Mouse (Mus musculus): ENCODE results near the gene Pgghg. TPM values are rescaled to one million over a fixed set of nuclear protein-coding genes. Genes with fewer than 3 reads are reported as not detected.
"Not testable (repeated sequence)": the region's sequence is repeated elsewhere in the genome, so short reads cannot be mapped to it uniquely, and the experiment has no call there.

The Pgghg gene
- total and polyA plus RNA-seq, 3 experiments = 3.1 to 3.3 (median 3.2) TPM

DNA sequence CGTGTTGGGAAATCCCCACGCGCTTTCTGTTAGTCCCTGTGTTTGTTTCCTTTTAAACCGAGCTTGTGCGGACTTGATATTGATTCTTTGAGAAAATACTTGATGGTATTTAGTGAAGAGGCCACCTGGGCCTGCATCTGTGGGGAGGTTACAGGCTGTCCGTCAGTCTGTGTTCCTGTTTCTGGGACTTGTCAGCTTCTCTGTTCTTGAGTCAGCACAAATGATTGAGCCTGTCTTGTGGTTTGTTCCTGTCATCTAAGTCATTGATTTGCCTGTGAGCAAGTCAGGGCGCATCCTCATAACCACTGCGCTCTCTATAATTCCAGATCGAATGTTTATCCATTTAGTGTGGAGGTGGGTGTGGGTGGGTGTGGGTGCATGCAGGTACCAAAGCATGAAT is 35.5 kb downstream of the Pgghg start:
- H3K27me3 ChIP-seq (replicated peaks); H3K9me3 ChIP-seq (replicated peaks; ENCODE audit: low read length); dilution Hi-C loops (cut with MboI; ENCODE audit: extremely low pct_ligation_motif_present, extremely low pct_unique_long_range_greater_than_20kb, low sequenced_read_pairs); H3K9ac ChIP-seq (ENCODE audit: insufficient read depth, low read depth); H3K79me2 ChIP-seq (replicated peaks; ENCODE audit: control insufficient read depth, extremely low read depth, insufficient read depth, poor library complexity, severe bottlenecking); H3K4me3 ChIP-seq (replicated peaks in 1 of 3; ENCODE audit: low read depth in 2 of 3, low read length in 2 of 3, poor library complexity in 1 of 3); H3K36me3 ChIP-seq (replicated peaks in 1 of 2; ENCODE audit: control insufficient read depth in 1 of 2, insufficient read depth in 1 of 2, low read length in 1 of 2); H3K4me2 ChIP-seq (ENCODE audit: insufficient read depth, low read depth, poor library complexity, severe bottlenecking): not testable (repeated sequence)
- DNase-seq (ENCODE audit: extremely low read depth) = peak; percentile 84
- in situ Hi-C loops (cut with MboI; ENCODE audit: low pct_ligation_motif_present, low pct_unique_long_range_greater_than_20kb, low sequenced_read_pairs) = loop anchor here (25.0 kb wide), 1 partner anchor 386 kb away; no protein-coding TSS in a partner anchor
- TF ChIP-seq CHD1 (IDR thresholded peaks at IDR 0.05; ENCODE audit: low read depth, low read length) (peak; percentile 95; the same call in 1 of the 2 replicates), BHLHE40 (IDR thresholded peaks at IDR 0.05; ENCODE audit: low read depth, low read length) (peak; percentile 55), ETS1 (conservative IDR thresholded peaks at IDR 0.05; ENCODE audit: low read depth, low read length) (peak; percentile 60; the same call in 1 of the 2 replicates), MEF2A (IDR thresholded peaks at IDR 0.05; ENCODE audit: borderline replicate concordance, low read depth, low read length) (peak; percentile 18; the same call in 1 of the 2 replicates), TCF12 (IDR thresholded peaks at IDR 0.05; ENCODE audit: low read depth, low read length) (peak; percentile 81), RCOR1 (conservative IDR thresholded peaks at IDR 0.05; ENCODE audit: low read depth, low read length) (0 out of 2 replicates have a peak, but pooled peaks have one; percentile 35), JUND (conservative IDR thresholded peaks at IDR 0.05; ENCODE audit: low read depth, low read length) (peak; percentile 49; the same call in 1 of the 2 replicates), MAFK (IDR thresholded peaks at IDR 0.05; ENCODE audit: insufficient replicate concordance, low read length) (peak; percentile 89), IRF4 (IDR thresholded peaks at IDR 0.05; ENCODE audit: low read depth, low read length) (peak; percentile 87), EP300 (IDR thresholded peaks at IDR 0.05; ENCODE audit: low read length) (peak; percentile 84), MYC (IDR thresholded peaks at IDR 0.05; ENCODE audit: low read depth, low read length) (peak; percentile 52; the same call in 1 of the 2 replicates), CHD2 (IDR thresholded peaks at IDR 0.05; ENCODE audit: low read length) (peak; percentile 24; the same call in 1 of the 2 replicates)
- peaks cover 3 to 44% of the 10 kb centered on the region in 2 experiments for H3K4me1 ChIP-seq (ENCODE audit: control insufficient read depth in 1 of 2, insufficient read depth in 2 of 2)
- H3K27ac ChIP-seq (ENCODE audit: insufficient read depth, low read depth) = peak overlapping the region; percentile 47

DNA sequence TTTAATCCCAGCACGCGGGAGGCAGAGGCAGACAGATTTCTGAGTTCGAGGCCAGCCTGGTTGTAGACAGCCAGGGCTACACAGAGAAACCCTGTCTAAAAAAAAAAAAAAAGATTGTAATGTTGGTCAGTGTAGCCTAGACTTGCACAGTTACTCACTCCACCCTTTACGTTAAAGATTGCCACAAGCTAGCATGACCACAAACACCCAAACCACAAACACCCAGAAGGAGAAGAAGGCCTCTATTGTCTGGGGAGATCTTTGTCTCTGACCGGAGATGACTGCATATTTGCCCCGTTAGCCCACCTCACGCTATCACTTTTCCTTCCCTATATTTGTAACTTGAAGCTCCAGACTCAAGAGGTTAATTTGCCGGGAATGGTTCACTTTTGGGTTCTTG is 40.5 kb downstream of the Pgghg start:
- no peaks in the 10 kb centered on the region for H3K79me2 ChIP-seq (replicated peaks; ENCODE audit: control insufficient read depth, extremely low read depth, insufficient read depth, poor library complexity, severe bottlenecking)
- H3K36me3 ChIP-seq (replicated peaks in 1 of 2; ENCODE audit: control insufficient read depth in 1 of 2, insufficient read depth in 1 of 2, low read length in 1 of 2) = no peaks in the 10 kb centered on the region
- peaks cover 2 to 19% of the 10 kb centered on the region in 2 experiments; a peak in 3 of 4 replicates for H3K4me1 ChIP-seq (ENCODE audit: control insufficient read depth in 1 of 2, insufficient read depth in 2 of 2)
- no peak overlapping the region for H3K27ac ChIP-seq (ENCODE audit: insufficient read depth, low read depth)
- H3K9me3 ChIP-seq (replicated peaks; ENCODE audit: low read length) = peaks cover 7% of the 10 kb centered on the region
- no peaks in the 10 kb centered on the region for H3K27me3 ChIP-seq (replicated peaks)
- no peak overlapping the region for H3K4me3 ChIP-seq (replicated peaks in 1 of 3; ENCODE audit: low read depth in 2 of 3, low read length in 2 of 3, poor library complexity in 1 of 3)
- dilution Hi-C loops (cut with MboI; ENCODE audit: extremely low pct_ligation_motif_present, extremely low pct_unique_long_range_greater_than_20kb, low sequenced_read_pairs) (no loop called here), in situ Hi-C loops (cut with MboI; ENCODE audit: low pct_ligation_motif_present, low pct_unique_long_range_greater_than_20kb, low sequenced_read_pairs) (loop anchor here (25.0 kb wide), 1 partner anchor 381 kb away; no protein-coding TSS in a partner anchor)
- H3K9ac ChIP-seq (ENCODE audit: insufficient read depth, low read depth) = no peak overlapping the region
- no peak overlapping the region; the same call in 1 of the 2 replicates for H3K4me2 ChIP-seq (ENCODE audit: insufficient read depth, low read depth, poor library complexity, severe bottlenecking)
- no peak for DNase-seq (ENCODE audit: extremely low read depth)
- TF ChIP-seq MAX (IDR thresholded peaks at IDR 0.05; ENCODE audit: low read length) (no peak), TCF12 (IDR thresholded peaks at IDR 0.05; ENCODE audit: low read depth, low read length) (peak; percentile 37; the same call in 1 of the 2 replicates), JUN (IDR thresholded peaks at IDR 0.05; ENCODE audit: insufficient read depth, low read depth, low read length) (peak; percentile 32; the same call in 1 of the 2 replicates), ETS1 (conservative IDR thresholded peaks at IDR 0.05; ENCODE audit: low read depth, low read length) (peak; percentile 10; the same call in 1 of the 2 replicates), EP300 (IDR thresholded peaks at IDR 0.05; ENCODE audit: low read length) (peak; percentile 51), MEF2A (IDR thresholded peaks at IDR 0.05; ENCODE audit: borderline replicate concordance, low read depth, low read length) (no peak), TBP (conservative IDR thresholded peaks at IDR 0.05; ENCODE audit: low read depth, low read length) (peak; percentile 95), USF2 (conservative IDR thresholded peaks at IDR 0.05; ENCODE audit: low read depth, low read length) (no peak), UBTF (IDR thresholded peaks at IDR 0.05; ENCODE audit: low read depth, low read length) (0 out of 2 replicates have a peak, but pooled peaks have one; percentile 76), ZNF384 (IDR thresholded peaks at IDR 0.05; ENCODE audit: low read depth, low read length) (peak; percentile 76)
